Mouse (Mus musculus) MEL (cell line): ENCODE data around the gene Fam172a. TPM values are rescaled to one million over a fixed set of nuclear protein-coding genes. Genes with fewer than 3 reads are reported as not detected.
A peak's percentile ranks its signal among the peaks of the same experiment; 100 is the strongest.

Experiments
- DNase-seq: peaks from one replicate; pipeline ENCODE4 v3.0.0; 2011; ENCODE audit warnings: low read depth, low spot score
- H3K27ac ChIP-seq: 2 replicates; pipeline ENCODE4 v1.5.1; 2012; ENCODE audit warnings: low read depth, mild to moderate bottlenecking, control low read depth, low read length, moderate library complexity; ENCODE audit not compliant: control insufficient read depth
- H3K27me3 ChIP-seq, 2 experiments: fragments of 150-350 bp in 1 of 2; sonication (generic) in 1 of 2; 2 replicates each; pipeline ENCODE4 v1.6.1; 2012; ENCODE audit warnings: low read length in 2 of 2, mild to moderate bottlenecking in 2 of 2, improper control_type of control experiment in 1 of 2, moderate library complexity in 1 of 2; ENCODE audit not compliant: insufficient read depth in 2 of 2, control insufficient read depth in 1 of 2
- H3K36me3 ChIP-seq, 2 experiments: 2 replicates each; pipeline ENCODE4 v1.6.1; 2012 to 2014; ENCODE audit warnings: low read length in 2 of 2, improper control_type of control experiment in 1 of 2, inconsistent platforms in 1 of 2, mild to moderate bottlenecking in 1 of 2; ENCODE audit not compliant: insufficient read depth in 2 of 2, control insufficient read depth in 1 of 2
- H3K4me1 ChIP-seq, 2 experiments: fragments of 150-350 bp in 1 of 2; sonication (generic) in 1 of 2; 2 replicates each; pipeline ENCODE4 v1.6.1; 2012; ENCODE audit warnings: low read length in 2 of 2, improper control_type of control experiment in 1 of 2, mild to moderate bottlenecking in 1 of 2; ENCODE audit not compliant: insufficient read depth in 2 of 2, control insufficient read depth in 1 of 2
- H3K4me3 ChIP-seq, 2 experiments: fragments of 150-350 bp in 1 of 2; sonication (generic) in 1 of 2; 2 replicates each; pipeline ENCODE4 v1.5.1; 2012; ENCODE audit warnings: low read depth in 2 of 2, low read length in 2 of 2, mild to moderate bottlenecking in 2 of 2, moderate library complexity in 2 of 2, control low read depth in 1 of 2, improper control_type of control experiment in 1 of 2; ENCODE audit not compliant: control insufficient read depth in 1 of 2, insufficient read depth in 1 of 2
- H3K79me2 ChIP-seq: 2 replicates; pipeline ENCODE4 v1.6.1; 2012; ENCODE audit warnings: mild to moderate bottlenecking, low read length, moderate library complexity; ENCODE audit not compliant: control insufficient read depth, poor library complexity, insufficient read depth
- H3K9ac ChIP-seq: 2 replicates; pipeline ENCODE4 v1.6.1; 2012; ENCODE audit warnings: low read depth, mild to moderate bottlenecking, control low read depth, low read length, moderate library complexity; ENCODE audit not compliant: control insufficient read depth, poor library complexity, severe bottlenecking
- H3K9me3 ChIP-seq: fragments of 150-350 bp; sonication (generic); replicated peaks from 2 replicates; pipeline ENCODE4 v1.6.1; 2012; ENCODE audit warnings: mild to moderate bottlenecking, low read length, improper control_type of control experiment, moderate library complexity; ENCODE audit not compliant: insufficient read depth
- BHLHE40 ChIP-seq: IDR thresholded peaks from 2 replicates; pipeline ENCODE4 v1.6.1; 2012; ENCODE audit warnings: low read depth, mild to moderate bottlenecking, inconsistent platforms, low read length, improper control_type of control experiment, borderline replicate concordance
- CHD1 ChIP-seq: IDR thresholded peaks from 2 replicates; pipeline ENCODE4 v1.6.1; 2012; ENCODE audit warnings: low read depth, mild to moderate bottlenecking, inconsistent platforms, low read length, improper control_type of control experiment
- CHD2 ChIP-seq: IDR thresholded peaks from 2 replicates; pipeline ENCODE4 v1.6.1; 2011; ENCODE audit warnings: low read length, improper control_type of control experiment
- E2F4 ChIP-seq: IDR thresholded peaks from 2 replicates; pipeline ENCODE4 v1.6.1; 2011; ENCODE audit warnings: low read depth, low read length, improper control_type of control experiment, borderline replicate concordance
- ELF1 ChIP-seq: IDR thresholded peaks from 2 replicates; pipeline ENCODE4 v1.6.1; 2014; ENCODE audit warnings: low read depth, mild to moderate bottlenecking, inconsistent platforms, low read length, improper control_type of control experiment, moderate library complexity
- EP300 ChIP-seq, 2 experiments: IDR thresholded peaks; 2 replicates each; pipeline ENCODE4 v1.6.1; 2011; ENCODE audit warnings: improper control_type of control experiment in 2 of 2, low read length in 2 of 2, low read depth in 1 of 2, mild to moderate bottlenecking in 1 of 2
- ETS1 ChIP-seq: IDR thresholded peaks from 2 replicates; pipeline ENCODE4 v1.6.1; 2012; ENCODE audit warnings: low read depth, mild to moderate bottlenecking, inconsistent platforms, low read length, improper control_type of control experiment, moderate library complexity
- GABPA ChIP-seq: IDR thresholded peaks from 2 replicates; pipeline ENCODE4 v1.6.1; 2012; ENCODE audit warnings: low read depth, mild to moderate bottlenecking, inconsistent platforms, low read length, improper control_type of control experiment, moderate library complexity
- GATA1 ChIP-seq: IDR thresholded peaks from 2 replicates; pipeline ENCODE4 v1.6.1; 2011; ENCODE audit warnings: low read depth, low read length, improper control_type of control experiment
- HCFC1 ChIP-seq: IDR thresholded peaks from 2 replicates; pipeline ENCODE4 v1.6.1; 2012; ENCODE audit warnings: low read depth, mild to moderate bottlenecking, inconsistent platforms, low read length, improper control_type of control experiment, moderate library complexity
- JUND ChIP-seq: IDR thresholded peaks from 2 replicates; pipeline ENCODE4 v1.6.1; 2011; ENCODE audit warnings: low read depth, mild to moderate bottlenecking, improper control_type of control experiment, low read length
- KAT2A ChIP-seq: conservative IDR thresholded peaks from 2 replicates; pipeline ENCODE4 v1.6.1; 2012; ENCODE audit warnings: low read depth, low read length, improper control_type of control experiment, inconsistent platforms
- MAFK ChIP-seq: IDR thresholded peaks from 2 replicates; pipeline ENCODE4 v1.6.1; 2011; ENCODE audit warnings: low read depth, mild to moderate bottlenecking, low read length, improper control_type of control experiment, borderline replicate concordance
- MAZ ChIP-seq: IDR thresholded peaks from 2 replicates; pipeline ENCODE4 v1.6.1; 2012; ENCODE audit warnings: low read depth, mild to moderate bottlenecking, inconsistent platforms, low read length, improper control_type of control experiment
- MEF2A ChIP-seq: IDR thresholded peaks from 2 replicates; pipeline ENCODE4 v1.6.1; 2014; ENCODE audit warnings: low read depth, mild to moderate bottlenecking, inconsistent platforms, low read length, improper control_type of control experiment; ENCODE audit not compliant: poor library complexity, insufficient replicate concordance, severe bottlenecking; ENCODE audit errors: extremely low read depth
- MYB ChIP-seq: IDR thresholded peaks from 2 replicates; pipeline ENCODE4 v1.6.1; 2011; ENCODE audit warnings: mild to moderate bottlenecking, low read depth, low read length, improper control_type of control experiment
- MYC ChIP-seq: IDR thresholded peaks from 2 replicates; pipeline ENCODE4 v1.6.1; 2011; ENCODE audit warnings: low read depth, mild to moderate bottlenecking, low read length, improper control_type of control experiment, moderate library complexity
- NELFE ChIP-seq: IDR thresholded peaks from 2 replicates; pipeline ENCODE4 v1.6.1; 2011; ENCODE audit warnings: low read depth, low read length, improper control_type of control experiment
- NRF1 ChIP-seq: IDR thresholded peaks from 2 replicates; pipeline ENCODE4 v1.6.1; 2014; ENCODE audit warnings: low read depth, mild to moderate bottlenecking, inconsistent platforms, low read length, improper control_type of control experiment, moderate library complexity; ENCODE audit not compliant: poor library complexity, insufficient read depth, severe bottlenecking
- RAD21 ChIP-seq: IDR thresholded peaks from 2 replicates; pipeline ENCODE4 v1.6.1; 2011; ENCODE audit warnings: mild to moderate bottlenecking, low read depth, low read length, improper control_type of control experiment
- RCOR1 ChIP-seq: IDR thresholded peaks from 2 replicates; pipeline ENCODE4 v1.6.1; 2012; ENCODE audit warnings: low read depth, mild to moderate bottlenecking, inconsistent platforms, low read length, improper control_type of control experiment
- SIN3A ChIP-seq: IDR thresholded peaks from 2 replicates; pipeline ENCODE4 v1.6.1; 2012; ENCODE audit warnings: low read length, improper control_type of control experiment, inconsistent platforms
- SMC3 ChIP-seq: IDR thresholded peaks from 2 replicates; pipeline ENCODE4 v1.6.1; 2011; ENCODE audit warnings: low read depth, low read length, improper control_type of control experiment
- TAL1 ChIP-seq: IDR thresholded peaks from 2 replicates; pipeline ENCODE4 v1.6.1; 2012; ENCODE audit warnings: mild to moderate bottlenecking, inconsistent platforms, low read length, moderate library complexity, mixed read lengths
- TBP ChIP-seq: IDR thresholded peaks from 2 replicates; pipeline ENCODE4 v1.8.0; 2011; ENCODE audit warnings: low read depth, low read length, improper control_type of control experiment
- USF1 ChIP-seq: IDR thresholded peaks from 2 replicates; pipeline ENCODE4 v1.6.1; 2014; ENCODE audit warnings: low read depth, mild to moderate bottlenecking, inconsistent platforms, low read length, improper control_type of control experiment, moderate library complexity
- USF2 ChIP-seq, 2 experiments: IDR thresholded peaks; 2 replicates each; pipeline ENCODE4 v1.6.1; 2011 to 2012; ENCODE audit warnings: improper control_type of control experiment in 2 of 2, low read length in 2 of 2, borderline replicate concordance in 1 of 2, inconsistent platforms in 1 of 2, low read depth in 1 of 2, mild to moderate bottlenecking in 1 of 2; ENCODE audit not compliant: insufficient read depth in 1 of 2
- ZKSCAN1 ChIP-seq: IDR thresholded peaks from 2 replicates; pipeline ENCODE4 v1.6.1; 2012; ENCODE audit warnings: low read depth, mild to moderate bottlenecking, inconsistent platforms, low read length, improper control_type of control experiment, moderate library complexity
- ZMIZ1 ChIP-seq: IDR thresholded peaks from 2 replicates; pipeline ENCODE4 v1.6.1; 2012; ENCODE audit warnings: low read depth, mild to moderate bottlenecking, inconsistent platforms, low read length, improper control_type of control experiment, moderate library complexity
- ZNF384 ChIP-seq: IDR thresholded peaks from 2 replicates; pipeline ENCODE4 v1.6.1; 2012; ENCODE audit warnings: low read depth, mild to moderate bottlenecking, inconsistent platforms, low read length, improper control_type of control experiment
- polyA plus RNA-seq, 2 experiments: library from polyadenylated mRNA; stranded (reverse) in 1 of 2; unstranded in 1 of 2; fragments of >175 nt in 1 of 2; fragments of >200 nt in 1 of 2; gene quantifications; 2 replicates each; pipeline versions ENCODE4 v1.2.1 to v1.2.4; 2012; ENCODE audit warnings: low replicate concordance in 2 of 2, low read depth in 1 of 2; ENCODE audit not compliant: insufficient read length in 2 of 2, insufficient read depth in 1 of 2, missing spikeins in 1 of 2
- total RNA-seq: library from RNA; depleted of rRNA; stranded (reverse); fragments of 300-350 nt; gene quantifications from 2 replicates; pipeline ENCODE4 v1.2.3, GENCODE M21; 2012

Gene Fam172a
- total and polyA plus RNA-seq, 3 experiments, result 13.4 to 358 (median 19.6) TPM

GRCm38 (mm10) chr13:77959493-77960272 is 257.9 kb downstream of the Fam172a start:
- no peak for TF ChIP-seq GABPA
- no peaks in the 10 kb centered on the region for H3K27me3 ChIP-seq
- no peaks in the 10 kb centered on the region for H3K9me3 ChIP-seq
- no peak for DNase-seq
- no peaks in the 10 kb centered on the region for H3K79me2 ChIP-seq
- H3K27ac ChIP-seq, result no peak overlapping the region
- H3K36me3 ChIP-seq, result no peaks in the 10 kb centered on the region
- H3K4me1 ChIP-seq, result no peaks in the 10 kb centered on the region
- H3K9ac ChIP-seq, result no peak overlapping the region
- no peak overlapping the region for H3K4me3 ChIP-seq

GRCm38 (mm10) chr13:77976248-77976647 is 274.4 kb downstream of the Fam172a start:
- no peaks in the 10 kb centered on the region for H3K27me3 ChIP-seq
- H3K27ac ChIP-seq, result no peak overlapping the region
- peaks cover 0 to 13% of the 10 kb centered on the region in 2 experiments; a peak in 2 of 4 replicates for H3K4me1 ChIP-seq
- H3K4me3 ChIP-seq, result no peak overlapping the region; a peak in 1 of 4 replicates
- H3K9ac ChIP-seq, result no peak overlapping the region
- H3K79me2 ChIP-seq, result no peaks in the 10 kb centered on the region
- peak; percentile 16 for DNase-seq
- H3K9me3 ChIP-seq, result no peaks in the 10 kb centered on the region
- H3K36me3 ChIP-seq, result peaks cover 0 to 8% of the 10 kb centered on the region in 2 experiments; a peak in 2 of 4 replicates
- TF ChIP-seq BHLHE40 (no peak), MAZ (no peak), NELFE (no peak), ETS1 (peak; percentile 26; the same call in 1 of the 2 replicates), JUND (no peak), RCOR1 (no peak; the same call in 1 of the 2 replicates), USF1 (no peak), MAFK (no peak), CHD1 (no peak), E2F4 (no peak), USF2 (IDR thresholded peaks at IDR 0.05; ENCODE audit: borderline replicate concordance in 1 of 2, insufficient read depth in 1 of 2, low read depth in 1 of 2, low read length in 2 of 2) (no peak), CHD2 (no peak), ZNF384 (0 out of 2 replicates have a peak, but pooled peaks have one; percentile 39), ZMIZ1 (no peak), HCFC1 (no peak), MYB (no peak), ELF1 (no peak), MEF2A (no peak), GATA1 (peak; percentile 89), TBP (no peak), GABPA (no peak), ZKSCAN1 (no peak), NRF1 (no peak), RAD21 (no peak), MYC (no peak), SMC3 (no peak), TAL1 (no peak), KAT2A (no peak), EP300 (IDR thresholded peaks at IDR 0.05; ENCODE audit: low read depth in 1 of 2, low read length in 2 of 2) (peak; percentile 81 to 90), SIN3A (no peak)
